Mouse (Mus musculus): ENCODE results near the gene Six1. TPM values are rescaled to one million over a fixed set of nuclear protein-coding genes. Genes with fewer than 3 reads are reported as not detected.

Six1 gene
- polyA plus RNA-seq, 1 experiment, result 72.4 TPM

GRCm38 (mm10) chr12:73047576-73047975, 6.1 kb downstream of the Six1 start:
- no peaks in the 10 kb centered on the region for H3K27me3 ChIP-seq (ENCODE audit: control insufficient read depth, insufficient read depth, insufficient read length)
- H3K79me2 ChIP-seq (ENCODE audit: control insufficient read depth, insufficient read depth), result peaks cover 54% of the 10 kb centered on the region
- H3K36me3 ChIP-seq (ENCODE audit: control insufficient read depth, insufficient read depth), result peaks cover 11% of the 10 kb centered on the region
- no peak overlapping the region for H3ac ChIP-seq (ENCODE audit: control insufficient read depth, insufficient read length, low read depth)
- no peak overlapping the region for H3K4me3 ChIP-seq (ENCODE audit: insufficient read depth, poor library complexity, severe bottlenecking)
- peaks cover 38% of the 10 kb centered on the region for H3K79me3 ChIP-seq (ENCODE audit: low read depth)
- TF ChIP-seq CTCF (IDR thresholded peaks at IDR 0.05; ENCODE audit: control insufficient read depth, insufficient read depth, insufficient read length) (no peak), MAX (IDR thresholded peaks at IDR 0.05) (no peak), FOSL1 (IDR thresholded peaks at IDR 0.05; ENCODE audit: insufficient read depth, low read length, poor library complexity, severe bottlenecking) (no peak)

- TF ChIP-seq CTCF (IDR thresholded peaks at IDR 0.05; ENCODE audit: control insufficient read depth, insufficient read depth, insufficient read length) (peak; percentile 13), MYOG (IDR thresholded peaks at IDR 0.05; ENCODE audit: control insufficient read depth, extremely low read depth, insufficient read length) (no peak), MAX (IDR thresholded peaks at IDR 0.05) (peak; percentile 54)
- Histone ChIP-seq H3K27me3 (ENCODE audit: control insufficient read depth, insufficient read depth, insufficient read length) (no peaks in the 10 kb centered on the region), H3K4me3 (ENCODE audit: insufficient read depth, poor library complexity, severe bottlenecking) (peak overlapping the region; percentile 83)
These were observed 7.0 kb downstream of the Six1 start for GRCm38 (mm10) chr12:73046607-73047180.

GRCm38 (mm10) chr12:73045724-73046606, 7.7 kb downstream of the Six1 start:
- TF ChIP-seq CTCF (IDR thresholded peaks at IDR 0.05; ENCODE audit: control insufficient read depth, insufficient read depth, insufficient read length) (no peak), FOSL1 (IDR thresholded peaks at IDR 0.05; ENCODE audit: insufficient read depth, low read length, poor library complexity, severe bottlenecking) (no peak), MYOD1 (IDR thresholded peaks at IDR 0.05; ENCODE audit: control insufficient read depth, insufficient read length, low read depth) (no peak), USF1 (IDR thresholded peaks at IDR 0.05; ENCODE audit: low read depth) (no peak), MAX (IDR thresholded peaks at IDR 0.05) (no peak), CEBPB (IDR thresholded peaks at IDR 0.05; ENCODE audit: low read depth) (no peak), MYOG (IDR thresholded peaks at IDR 0.05; ENCODE audit: control insufficient read depth, extremely low read depth, insufficient read length) (no peak)
- Histone ChIP-seq H3K79me2 (ENCODE audit: control insufficient read depth, insufficient read depth) (peaks cover 62% of the 10 kb centered on the region), H3K79me3 (ENCODE audit: low read depth) (peaks cover 53% of the 10 kb centered on the region), H3K4me3 (ENCODE audit: insufficient read depth, poor library complexity, severe bottlenecking) (peak overlapping the region; percentile 83), H3ac (ENCODE audit: control insufficient read depth, insufficient read length, low read depth) (peak overlapping the region; percentile 82), H3K36me3 (ENCODE audit: control insufficient read depth, insufficient read depth) (peaks cover 26% of the 10 kb centered on the region), H3K27me3 (ENCODE audit: control insufficient read depth, insufficient read depth, insufficient read length) (no peaks in the 10 kb centered on the region)

More at GRCm38 (mm10) chr12:73046607-73047180, 7.0 kb downstream of the Six1 start:
- H3ac ChIP-seq (ENCODE audit: control insufficient read depth, insufficient read length, low read depth), result peak overlapping the region; percentile 82
- peaks cover 47% of the 10 kb centered on the region for H3K79me3 ChIP-seq (ENCODE audit: low read depth)
- H3K79me2 ChIP-seq (ENCODE audit: control insufficient read depth, insufficient read depth), result peaks cover 55% of the 10 kb centered on the region
- peaks cover 19% of the 10 kb centered on the region for H3K36me3 ChIP-seq (ENCODE audit: control insufficient read depth, insufficient read depth)

DNA sequence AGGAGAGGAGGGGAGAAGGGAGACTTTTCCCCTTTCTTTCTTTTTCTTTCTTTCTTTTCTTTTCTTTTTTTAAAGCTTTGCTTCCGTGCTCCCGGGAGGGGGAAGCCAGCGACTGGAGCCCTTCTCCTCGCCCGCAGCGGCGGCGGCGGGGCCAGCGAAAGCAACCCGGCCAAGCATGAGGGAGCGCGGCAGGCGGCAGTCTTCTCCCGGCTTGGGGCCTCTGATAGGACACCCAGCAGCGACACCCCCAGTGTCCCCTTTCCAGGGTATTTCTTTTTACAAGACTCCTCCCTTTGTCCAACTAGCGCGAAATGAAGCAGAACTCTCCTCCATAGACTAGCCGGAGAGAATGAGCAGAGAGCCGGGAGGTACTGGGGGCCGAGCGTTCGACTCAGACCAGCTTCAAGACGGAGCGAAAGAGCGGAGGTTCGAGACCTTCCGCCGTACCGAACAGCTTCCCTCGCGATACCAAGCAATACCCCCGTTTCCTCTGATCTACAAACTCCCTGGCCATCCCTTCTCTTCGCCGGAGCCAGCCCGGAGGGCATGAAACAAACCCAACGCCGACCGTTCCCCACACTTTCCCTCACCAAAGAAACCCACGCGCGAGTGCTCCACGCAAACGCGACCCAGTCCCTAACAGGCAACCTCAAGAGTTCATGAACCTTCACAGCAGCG, 8.5 kb downstream of the Six1 start:
- Histone ChIP-seq H3ac (ENCODE audit: control insufficient read depth, insufficient read length, low read depth) (peak overlapping the region; percentile 82), H3K79me3 (ENCODE audit: low read depth) (peaks cover 60% of the 10 kb centered on the region), H3K79me2 (ENCODE audit: control insufficient read depth, insufficient read depth) (peaks cover 70% of the 10 kb centered on the region), H3K27me3 (ENCODE audit: control insufficient read depth, insufficient read depth, insufficient read length) (no peaks in the 10 kb centered on the region), H3K4me3 (ENCODE audit: insufficient read depth, poor library complexity, severe bottlenecking) (peak overlapping the region; percentile 83), H3K36me3 (ENCODE audit: control insufficient read depth, insufficient read depth) (peaks cover 34% of the 10 kb centered on the region)
- TF ChIP-seq FOSL1 (IDR thresholded peaks at IDR 0.05; ENCODE audit: insufficient read depth, low read length, poor library complexity, severe bottlenecking), result no peak
- no peak for TF ChIP-seq USF1 (IDR thresholded peaks at IDR 0.05; ENCODE audit: low read depth)
- TF ChIP-seq MYOD1 (IDR thresholded peaks at IDR 0.05; ENCODE audit: control insufficient read depth, insufficient read length, low read depth), result no peak
- TF ChIP-seq CTCF (IDR thresholded peaks at IDR 0.05; ENCODE audit: control insufficient read depth, insufficient read depth, insufficient read length), result no peak
- no peak for TF ChIP-seq MAX (IDR thresholded peaks at IDR 0.05)
- TF ChIP-seq MYOG (IDR thresholded peaks at IDR 0.05; ENCODE audit: control insufficient read depth, extremely low read depth, insufficient read length), result no peak
- TF ChIP-seq CEBPB (IDR thresholded peaks at IDR 0.05; ENCODE audit: low read depth), result no peak

DNA sequence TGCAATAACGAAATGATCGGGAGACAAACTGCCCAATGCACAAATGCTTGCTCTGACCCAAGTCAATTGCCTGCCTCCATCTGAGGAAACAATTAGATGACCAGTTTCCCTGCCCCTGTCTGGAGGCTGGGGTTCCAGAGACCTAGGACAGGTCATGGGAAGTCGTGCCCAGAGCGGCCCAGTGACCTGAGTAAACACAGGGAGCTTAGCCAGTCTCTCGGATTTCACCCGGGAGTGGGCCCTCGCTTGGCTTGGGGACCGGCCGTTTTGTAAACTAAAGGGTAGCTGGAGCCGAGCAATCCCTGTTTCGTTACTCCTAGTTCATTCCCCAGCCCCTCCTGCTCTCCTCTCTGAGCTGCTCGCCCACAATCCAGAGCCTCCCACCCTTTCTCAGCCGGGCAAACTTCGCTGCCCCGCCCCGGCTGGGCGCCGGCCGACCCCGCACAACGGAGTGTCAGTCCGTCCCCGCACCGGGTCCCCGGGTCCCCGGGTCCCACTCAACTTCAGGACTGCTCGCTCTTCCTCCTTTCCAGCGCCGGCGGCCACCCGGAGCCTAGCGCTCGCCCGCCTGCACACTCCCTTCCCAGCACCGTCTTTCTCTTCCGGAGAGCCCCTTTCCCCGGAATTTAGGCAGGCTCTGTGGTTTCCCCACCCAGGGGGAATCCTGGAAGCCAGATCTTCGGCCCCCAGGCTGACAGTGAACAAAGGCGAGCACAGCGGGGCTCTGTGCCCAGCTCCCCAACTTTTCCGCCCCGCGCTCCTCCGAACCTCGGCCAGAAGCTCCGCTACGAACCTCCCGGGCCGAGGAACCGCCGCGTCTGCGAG, 9.3 kb downstream of the Six1 start:
- peak overlapping the region; percentile 82 for H3ac ChIP-seq (ENCODE audit: control insufficient read depth, insufficient read length, low read depth)
- peaks cover 66% of the 10 kb centered on the region for H3K79me3 ChIP-seq (ENCODE audit: low read depth)
- peaks cover 78% of the 10 kb centered on the region for H3K79me2 ChIP-seq (ENCODE audit: control insufficient read depth, insufficient read depth)
- TF ChIP-seq FOSL1 (IDR thresholded peaks at IDR 0.05; ENCODE audit: insufficient read depth, low read length, poor library complexity, severe bottlenecking) (no peak), MYOD1 (IDR thresholded peaks at IDR 0.05; ENCODE audit: control insufficient read depth, insufficient read length, low read depth) (no peak), MAX (IDR thresholded peaks at IDR 0.05) (no peak), CTCF (IDR thresholded peaks at IDR 0.05; ENCODE audit: control insufficient read depth, insufficient read depth, insufficient read length) (no peak), USF1 (IDR thresholded peaks at IDR 0.05; ENCODE audit: low read depth) (no peak), CEBPB (IDR thresholded peaks at IDR 0.05; ENCODE audit: low read depth) (no peak), MYOG (IDR thresholded peaks at IDR 0.05; ENCODE audit: control insufficient read depth, extremely low read depth, insufficient read length) (no peak)
- H3K27me3 ChIP-seq (ENCODE audit: control insufficient read depth, insufficient read depth, insufficient read length), result no peaks in the 10 kb centered on the region
- peak overlapping the region; percentile 83 for H3K4me3 ChIP-seq (ENCODE audit: insufficient read depth, poor library complexity, severe bottlenecking)
- peaks cover 38% of the 10 kb centered on the region for H3K36me3 ChIP-seq (ENCODE audit: control insufficient read depth, insufficient read depth)
